Mouse (Mus musculus): ENCODE data around the gene Apln. TPM values are rescaled to one million over a fixed set of nuclear protein-coding genes. Genes with fewer than 3 reads are reported as not detected.
A peak's percentile ranks its signal among the peaks of the same experiment; 100 is the strongest.

Gene Apln
- 2.1 and 2.3 TPM in 2 replicates for polyA plus RNA-seq (2016; fragmentation: Nextera tagmentation; extraction: Ambion mirVana)

DNA sequence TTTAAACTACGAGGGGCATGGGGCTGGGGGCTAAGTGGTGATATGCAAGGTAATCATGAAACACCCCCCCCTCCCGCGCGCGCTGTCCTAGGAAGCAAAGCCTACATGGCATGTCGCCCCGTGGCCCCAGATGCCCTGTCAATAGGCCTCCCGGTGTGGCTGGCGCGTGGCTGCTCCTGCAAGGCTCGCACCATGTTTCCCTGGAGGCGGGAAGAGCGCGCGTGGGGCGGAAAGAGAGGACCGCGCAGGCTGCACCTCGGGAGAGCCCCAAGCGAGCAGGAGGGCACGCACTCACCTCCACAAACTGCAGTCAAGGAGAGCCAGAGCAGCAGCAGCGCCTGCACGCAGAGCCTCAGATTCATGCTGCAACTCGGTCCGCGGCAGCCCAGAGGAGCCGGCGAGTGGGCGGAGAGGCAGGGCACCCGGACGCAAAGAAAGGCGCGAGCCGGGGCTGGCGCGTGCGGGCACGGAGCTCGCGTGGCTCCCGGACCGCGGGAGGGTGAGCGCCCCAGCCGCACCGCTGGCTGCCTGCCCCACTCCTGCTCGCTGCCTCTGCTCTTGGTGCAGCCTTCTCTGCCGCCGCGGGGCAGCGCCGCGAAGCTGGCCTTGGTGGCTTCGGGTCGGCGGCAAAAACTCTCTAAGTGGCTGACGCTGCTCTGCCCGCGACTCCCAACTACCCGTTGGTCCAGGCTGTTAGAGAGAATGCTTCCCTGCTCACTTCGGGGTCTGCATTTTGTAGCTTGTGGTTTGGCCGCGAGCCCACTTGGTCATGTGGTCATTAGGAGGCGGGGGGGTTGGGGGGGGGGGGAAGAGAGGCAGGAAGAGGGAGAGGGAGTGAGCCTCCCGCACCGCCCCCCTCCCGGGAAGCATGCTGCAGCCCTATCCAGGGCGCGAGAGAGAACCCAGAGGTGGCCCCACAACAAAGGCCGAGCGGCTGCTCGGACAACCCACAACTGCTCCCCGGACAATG lies at the start of gene Apln:
TSS of gene Apln (minus strand) at position 710 of the 970 bp plus-strand sequence.
- H3K9me3 ChIP-seq (replicated peaks), result no peaks in the 10 kb centered on the region
- H3K27ac ChIP-seq (ENCODE audit: poor library complexity, severe bottlenecking), result no peak within 1 kb of the TSS
- H3K36me3 ChIP-seq, result no peaks in the 10 kb centered on the region
- peak within 1 kb of the TSS; percentile 54 for H3K4me3 ChIP-seq
- peak; percentile 74 for ATAC-seq (ENCODE audit: insufficient number of reproducible peaks, low FRiP score)
- peak within 1 kb of the TSS; percentile 67 for H3K9ac ChIP-seq
- H3K4me2 ChIP-seq, result peak within 1 kb of the TSS; percentile 83
- H3K27me3 ChIP-seq (replicated peaks), result peaks cover 65% of the 10 kb centered on the region
- H3K4me1 ChIP-seq (replicated peaks), result 0 out of 2 replicates have a peak, but pooled peaks cover 4% of the 10 kb centered on the region
- WGBS, result 12% methylated on average over 54 of the region's 73 CpGs

DNA sequence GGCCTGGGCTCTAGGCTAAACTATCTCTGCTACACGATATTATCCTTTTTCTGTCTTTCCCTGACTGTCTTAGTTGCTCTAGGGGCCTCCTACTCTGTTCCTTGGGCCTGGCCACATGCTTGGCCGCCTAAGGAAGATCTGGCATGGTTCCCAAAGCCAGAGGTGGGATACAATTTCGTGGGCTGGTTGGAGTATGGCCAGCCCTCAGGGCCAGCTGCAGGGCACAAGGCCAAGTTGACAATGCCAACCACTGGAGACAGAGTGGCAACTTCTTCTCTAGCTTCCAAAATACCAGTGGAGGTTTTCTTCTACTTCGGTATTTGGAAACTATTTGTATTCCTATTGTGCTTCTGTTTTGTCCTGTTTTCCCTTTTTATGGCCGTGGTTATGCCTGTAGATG lies 47.7 kb upstream of the Apln start:
- H3K4me3 ChIP-seq, result no peak overlapping the region
- ATAC-seq (ENCODE audit: insufficient number of reproducible peaks, low FRiP score), result no peak

DNA sequence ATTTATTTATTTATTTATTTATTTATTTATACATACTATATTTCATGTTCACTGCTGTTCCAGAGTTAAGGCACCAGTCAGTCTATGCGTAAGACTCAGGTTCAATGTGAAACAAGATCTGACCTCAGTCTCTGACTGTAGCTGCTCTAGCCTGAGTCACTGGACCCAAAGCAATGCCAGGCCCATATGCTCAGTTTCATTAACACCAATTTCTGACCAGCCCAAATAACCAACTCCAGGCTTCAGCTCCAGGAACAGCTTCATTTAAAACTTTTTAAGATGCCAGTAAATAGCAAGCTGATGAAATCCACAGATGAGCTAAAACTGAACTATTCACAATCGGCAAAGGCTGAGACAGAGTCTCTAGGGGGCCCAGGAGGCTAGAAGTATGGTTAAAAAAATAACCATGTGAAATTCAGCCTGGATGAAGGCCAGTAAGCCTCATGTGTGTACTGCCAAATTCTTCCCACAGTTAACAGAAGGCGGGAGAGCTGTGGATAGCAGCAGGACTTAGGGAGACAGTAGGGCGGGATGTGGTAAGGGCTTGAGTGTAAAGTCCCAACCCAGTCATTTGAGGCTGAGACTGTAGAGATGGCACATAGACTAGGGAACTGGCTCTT lies 42.3 kb upstream of the Apln start:
- ATAC-seq (ENCODE audit: insufficient number of reproducible peaks, low FRiP score), result no peak
- Histone ChIP-seq H3K4me1 (replicated peaks) (no peaks in the 10 kb centered on the region), H3K9ac (no peak overlapping the region), H3K27ac (ENCODE audit: poor library complexity, severe bottlenecking) (no peak overlapping the region), H3K27me3 (replicated peaks) (peaks cover 15% of the 10 kb centered on the region), H3K4me3 (no peak overlapping the region), H3K9me3 (replicated peaks) (no peaks in the 10 kb centered on the region), H3K4me2 (no peak overlapping the region), H3K36me3 (no peaks in the 10 kb centered on the region)
- 77% methylated on average over 4 of the region's 4 CpGs for WGBS

More for the DNA sequence above, 47.7 kb upstream of the Apln start:
- Histone ChIP-seq H3K9ac (no peak overlapping the region), H3K36me3 (no peaks in the 10 kb centered on the region), H3K4me1 (replicated peaks) (no peaks in the 10 kb centered on the region), H3K9me3 (replicated peaks) (no peaks in the 10 kb centered on the region), H3K27me3 (replicated peaks) (no peaks in the 10 kb centered on the region), H3K27ac (ENCODE audit: poor library complexity, severe bottlenecking) (no peak overlapping the region), H3K4me2 (no peak overlapping the region)
- 52% methylated on average over 5 of the region's 5 CpGs for WGBS

DNA sequence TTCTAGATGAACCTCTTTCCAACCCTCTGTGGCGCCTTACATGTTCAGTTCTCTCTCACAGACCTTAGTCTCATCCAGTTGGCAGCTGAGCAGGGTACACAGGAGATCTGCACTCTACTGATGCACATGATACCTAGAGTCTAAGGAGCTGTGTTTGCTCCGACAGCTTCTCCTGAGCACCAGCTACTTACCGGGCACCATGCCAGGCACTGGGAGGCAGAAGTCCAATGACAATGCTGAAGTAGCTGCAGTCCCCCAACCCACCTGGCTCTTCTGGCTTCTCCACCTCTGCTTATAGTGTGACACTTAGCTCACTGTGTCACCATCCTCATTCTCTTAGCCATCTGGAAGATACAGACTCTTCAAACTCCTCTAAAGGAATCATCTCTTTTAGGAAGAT lies 40.0 kb upstream of the Apln start:
- Histone ChIP-seq H3K27me3 (replicated peaks) (peaks cover 23% of the 10 kb centered on the region), H3K9ac (no peak overlapping the region), H3K9me3 (replicated peaks) (no peaks in the 10 kb centered on the region), H3K4me1 (replicated peaks) (no peaks in the 10 kb centered on the region), H3K4me3 (no peak overlapping the region), H3K4me2 (no peak overlapping the region), H3K27ac (ENCODE audit: poor library complexity, severe bottlenecking) (no peak overlapping the region), H3K36me3 (no peaks in the 10 kb centered on the region)
- 85% methylated on average over 3 of the region's 3 CpGs for WGBS
- no peak for ATAC-seq (ENCODE audit: insufficient number of reproducible peaks, low FRiP score)

DNA sequence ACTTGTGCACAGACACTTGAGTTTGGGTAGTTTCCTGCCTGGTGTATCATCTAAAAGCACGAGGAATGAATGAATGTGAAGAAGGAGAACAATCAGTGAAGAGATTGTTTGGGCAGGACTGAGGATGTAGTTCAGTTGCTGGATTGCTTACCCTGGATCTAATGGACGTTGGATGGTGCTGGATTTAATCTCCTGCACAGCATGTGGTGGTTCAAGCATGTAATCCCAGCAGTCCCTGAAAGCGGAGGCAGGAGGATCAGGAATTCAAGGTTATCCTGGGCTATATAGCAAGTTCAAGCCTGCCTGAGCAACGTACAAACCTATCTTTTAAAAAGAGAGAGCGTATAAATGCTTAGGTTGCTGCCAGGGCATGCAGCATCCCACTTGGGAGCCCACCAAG lies 37.7 kb upstream of the Apln start:
- Histone ChIP-seq H3K4me3 (no peak overlapping the region), H3K4me1 (replicated peaks) (no peaks in the 10 kb centered on the region), H3K9me3 (replicated peaks) (no peaks in the 10 kb centered on the region), H3K27me3 (replicated peaks) (peaks cover 23% of the 10 kb centered on the region), H3K4me2 (no peak overlapping the region), H3K9ac (no peak overlapping the region), H3K36me3 (no peaks in the 10 kb centered on the region), H3K27ac (ENCODE audit: poor library complexity, severe bottlenecking) (no peak overlapping the region)
- no peak for ATAC-seq (ENCODE audit: insufficient number of reproducible peaks, low FRiP score)
- 33% methylated on average over 5 of the region's 5 CpGs for WGBS

DNA sequence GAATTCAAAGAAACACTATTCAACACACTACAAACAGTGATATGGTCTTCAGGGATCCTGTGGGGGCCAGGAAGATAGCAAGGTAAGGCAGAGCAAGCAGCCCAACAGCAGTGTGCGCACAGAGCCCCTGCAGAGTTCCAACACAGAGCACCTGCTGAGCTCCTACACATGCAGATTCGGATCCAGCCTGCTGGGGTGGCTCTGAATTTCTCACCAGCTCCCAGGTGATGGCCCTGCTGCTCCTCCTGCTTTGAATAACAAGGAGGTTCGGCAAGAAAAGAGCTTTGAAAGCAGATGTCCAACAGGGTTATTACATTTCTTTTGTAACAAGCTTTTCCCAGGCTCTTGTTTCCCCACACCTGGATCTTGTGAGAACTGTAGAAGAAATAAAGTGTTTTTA lies 37.3 kb upstream of the Apln start:
- Histone ChIP-seq H3K4me1 (replicated peaks) (no peaks in the 10 kb centered on the region), H3K9me3 (replicated peaks) (no peaks in the 10 kb centered on the region), H3K27ac (ENCODE audit: poor library complexity, severe bottlenecking) (no peak overlapping the region), H3K36me3 (no peaks in the 10 kb centered on the region), H3K4me3 (no peak overlapping the region), H3K4me2 (no peak overlapping the region), H3K9ac (no peak overlapping the region), H3K27me3 (replicated peaks) (peaks cover 23% of the 10 kb centered on the region)
- ATAC-seq (ENCODE audit: insufficient number of reproducible peaks, low FRiP score), result no peak
- 27% methylated on average over 3 of the region's 3 CpGs for WGBS

DNA sequence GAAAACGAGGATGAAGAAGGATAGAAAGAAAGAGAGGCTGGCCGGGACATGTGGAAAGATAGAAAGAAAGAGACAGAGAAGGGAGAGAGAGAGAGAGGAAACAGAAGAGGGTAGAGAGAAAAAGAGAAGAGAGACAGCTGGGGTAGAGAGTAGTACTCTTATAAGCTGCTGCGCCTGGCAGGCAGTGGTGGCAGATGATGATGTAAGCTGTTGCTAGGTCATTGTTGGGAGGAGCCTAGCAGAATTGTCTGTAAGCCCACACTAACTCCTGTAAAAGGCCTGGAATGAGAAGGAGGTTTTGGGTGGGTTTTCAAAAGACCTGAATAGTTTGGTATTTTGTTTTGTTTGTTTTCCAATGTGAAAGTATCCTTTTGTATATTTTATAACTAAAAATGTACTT lies 32.2 kb upstream of the Apln start:
- H3K9ac ChIP-seq, result no peak overlapping the region
- 60% methylated on average over 3 of the region's 3 CpGs for WGBS
- H3K4me2 ChIP-seq, result no peak overlapping the region
- H3K36me3 ChIP-seq, result no peaks in the 10 kb centered on the region
- no peaks in the 10 kb centered on the region for H3K9me3 ChIP-seq (replicated peaks)
- H3K4me1 ChIP-seq (replicated peaks), result no peaks in the 10 kb centered on the region
- no peak overlapping the region for H3K4me3 ChIP-seq
- H3K27ac ChIP-seq (ENCODE audit: poor library complexity, severe bottlenecking), result no peak overlapping the region
- no peak for ATAC-seq (ENCODE audit: insufficient number of reproducible peaks, low FRiP score)
- peaks cover 13% of the 10 kb centered on the region for H3K27me3 ChIP-seq (replicated peaks)

DNA sequence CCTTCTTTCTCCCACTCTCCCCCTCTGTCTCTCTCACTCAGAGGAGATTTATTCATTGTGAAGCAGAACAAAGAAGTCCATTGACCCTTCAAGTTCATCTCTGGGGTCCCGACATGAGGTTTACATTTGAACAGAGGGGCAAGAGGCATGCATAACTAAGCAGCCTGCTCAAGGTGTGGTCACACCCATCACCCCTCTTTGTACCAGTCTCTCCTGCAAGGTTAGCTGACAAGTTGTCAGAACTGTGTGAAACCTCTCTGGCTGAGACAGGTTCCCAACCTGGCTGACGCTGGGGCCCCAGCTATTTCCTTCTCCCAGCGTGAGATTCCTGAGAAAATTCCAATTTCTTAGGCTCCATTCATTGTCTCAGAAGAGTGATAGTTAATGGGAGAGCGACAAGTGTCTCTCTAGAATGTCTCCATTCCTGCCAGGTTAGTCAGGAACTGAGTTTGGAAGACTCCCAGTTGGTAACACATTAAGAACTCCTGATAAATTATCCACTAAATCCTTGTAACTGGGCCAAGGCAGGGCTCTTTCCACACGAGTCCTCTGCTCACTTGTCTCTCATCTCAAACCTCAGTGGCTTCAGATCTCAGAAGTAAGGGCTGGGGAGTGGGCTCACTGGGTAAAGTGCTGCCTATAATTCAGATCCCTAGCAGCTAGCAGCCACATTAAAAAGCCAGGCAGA lies 29.7 kb upstream of the Apln start:
- H3K27me3 ChIP-seq (replicated peaks), result 0 out of 2 replicates have a peak, but pooled peaks cover 5% of the 10 kb centered on the region
- no peak overlapping the region for H3K27ac ChIP-seq (ENCODE audit: poor library complexity, severe bottlenecking)
- H3K4me2 ChIP-seq, result no peak overlapping the region
- H3K36me3 ChIP-seq, result no peaks in the 10 kb centered on the region
- no peaks in the 10 kb centered on the region for H3K4me1 ChIP-seq (replicated peaks)
- no peak overlapping the region for H3K4me3 ChIP-seq
- no peak overlapping the region for H3K9ac ChIP-seq
- WGBS, result 23% methylated on average over 5 of the region's 5 CpGs
- H3K9me3 ChIP-seq (replicated peaks), result no peaks in the 10 kb centered on the region
- ATAC-seq (ENCODE audit: insufficient number of reproducible peaks, low FRiP score), result no peak

DNA sequence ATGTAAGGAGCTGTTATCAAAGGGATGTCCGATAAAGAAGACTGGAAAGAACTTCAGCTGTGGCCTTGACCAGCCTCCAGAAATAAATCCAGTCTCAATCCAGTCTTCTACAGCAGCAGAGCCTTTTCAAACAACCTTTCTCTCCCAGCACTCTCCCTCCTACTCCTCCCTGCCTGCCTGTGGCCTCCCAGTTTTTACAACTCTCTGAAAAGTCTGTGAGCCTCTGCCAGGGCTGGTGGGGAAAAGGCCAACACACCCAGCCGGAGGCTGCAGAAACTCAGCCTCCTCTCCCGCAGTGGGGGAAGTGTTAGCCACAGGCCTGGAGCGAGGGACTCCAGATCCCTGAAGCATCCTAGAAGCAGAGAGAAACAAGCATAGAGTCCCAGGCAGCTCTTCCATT lies 27.8 kb upstream of the Apln start:
- Histone ChIP-seq H3K27ac (ENCODE audit: poor library complexity, severe bottlenecking) (no peak overlapping the region), H3K27me3 (replicated peaks) (0 out of 2 replicates have a peak, but pooled peaks cover 5% of the 10 kb centered on the region)
- 72% methylated on average over 4 of the region's 4 CpGs for WGBS

DNA sequence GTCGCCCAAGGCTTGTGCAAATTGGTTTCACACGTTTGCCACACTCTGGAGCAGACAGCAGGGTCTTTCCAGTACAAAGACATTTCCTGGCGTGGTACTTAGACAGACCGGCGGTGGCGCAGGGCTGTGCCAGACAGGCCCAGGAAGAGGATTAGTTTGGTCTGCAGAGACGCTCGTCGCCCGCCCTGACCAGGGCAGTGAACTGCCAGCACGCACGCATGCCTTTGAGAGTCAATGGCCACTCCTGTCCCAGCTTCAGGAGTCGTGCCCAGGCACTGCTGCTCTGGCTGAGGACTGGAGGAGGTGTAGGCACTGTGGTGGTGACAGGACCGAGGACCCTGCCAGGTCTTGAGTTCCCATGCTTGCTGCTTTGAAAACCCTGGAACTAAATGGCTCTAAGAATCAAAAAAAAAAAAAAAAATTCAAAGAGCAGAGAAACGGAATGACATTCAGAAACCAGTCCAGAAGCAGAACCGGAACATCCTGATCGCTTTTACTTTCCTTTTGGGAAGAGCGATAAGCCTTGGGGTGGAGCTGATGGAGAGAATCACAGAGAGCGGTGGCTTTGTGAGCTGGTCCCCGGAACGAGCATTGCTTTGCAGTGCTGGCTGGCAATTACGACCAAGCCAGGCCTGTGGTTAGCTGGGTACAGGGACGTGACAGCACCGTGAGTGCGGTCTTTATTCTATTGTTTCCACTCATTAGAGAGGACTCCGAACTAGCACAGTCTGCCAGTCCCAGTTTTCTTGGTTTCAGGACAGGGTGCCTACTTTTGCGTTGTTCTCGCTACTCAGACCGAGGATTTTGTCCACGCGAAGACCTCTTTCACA lies 19.7 kb upstream of the Apln start:
- no peaks in the 10 kb centered on the region for H3K4me1 ChIP-seq (replicated peaks)
- peaks cover 5% of the 10 kb centered on the region; the same call in 1 of the 2 replicates for H3K27me3 ChIP-seq (replicated peaks)
- H3K9ac ChIP-seq, result no peak overlapping the region
- no peaks in the 10 kb centered on the region for H3K9me3 ChIP-seq (replicated peaks)
- H3K27ac ChIP-seq (ENCODE audit: poor library complexity, severe bottlenecking), result no peak overlapping the region
- 28% methylated on average over 31 of the region's 31 CpGs for WGBS
- ATAC-seq (ENCODE audit: insufficient number of reproducible peaks, low FRiP score), result 0 out of 2 replicates have a peak, but pooled peaks have one; percentile 29
- H3K36me3 ChIP-seq, result no peaks in the 10 kb centered on the region
- H3K4me2 ChIP-seq, result peak overlapping the region; percentile 75
- H3K4me3 ChIP-seq, result peak overlapping the region; percentile 41

More for the DNA sequence above, 27.8 kb upstream of the Apln start:
- H3K4me2 ChIP-seq, result no peak overlapping the region
- H3K9ac ChIP-seq, result no peak overlapping the region
- no peaks in the 10 kb centered on the region for H3K36me3 ChIP-seq
- no peak for ATAC-seq (ENCODE audit: insufficient number of reproducible peaks, low FRiP score)
- no peaks in the 10 kb centered on the region for H3K4me1 ChIP-seq (replicated peaks)
- no peaks in the 10 kb centered on the region for H3K9me3 ChIP-seq (replicated peaks)
- no peak overlapping the region for H3K4me3 ChIP-seq
